Mouse (Mus musculus) ES-E14 (cell line): ENCODE results near the gene Tubb2a. TPM values are rescaled to one million over a fixed set of nuclear protein-coding genes. Genes with fewer than 3 reads are reported as not detected.

Experiments used
- DNase-seq: peaks from one replicate; pipeline ENCODE4 v3.0.0-alpha.2; 2013; ENCODE audit warnings: low read depth, low spot score
- H3K27ac ChIP-seq: 2 replicates; pipeline ENCODE4 v1.5.1; 2012; ENCODE audit warnings: low read depth, mild to moderate bottlenecking, low read length, moderate library complexity, mixed read lengths; ENCODE audit not compliant: poor library complexity, insufficient read depth, severe bottlenecking
- H3K36me3 ChIP-seq: 2 replicates; pipeline ENCODE4 v1.6.1; 2012; ENCODE audit warnings: mild to moderate bottlenecking, low read length, moderate library complexity, mixed read lengths; ENCODE audit not compliant: control insufficient read depth, poor library complexity, insufficient read depth, severe bottlenecking
- H3K4me1 ChIP-seq, 2 experiments: fragments of 150-350 bp in 1 of 2; sonication (generic) in 1 of 2; 2 replicates each; pipeline ENCODE4 v1.6.1; 2012; ENCODE audit warnings: low read length in 2 of 2, mild to moderate bottlenecking in 1 of 2, mixed read lengths in 1 of 2; ENCODE audit not compliant: control insufficient read depth in 2 of 2, insufficient read depth in 2 of 2, poor library complexity in 1 of 2
- H3K4me3 ChIP-seq, 2 experiments: fragments of 150-350 bp in 1 of 2; sonication (generic) in 1 of 2; 2 replicates each; pipeline ENCODE4 v1.5.1; 2012; ENCODE audit warnings: low read length in 2 of 2, low read depth in 1 of 2, mild to moderate bottlenecking in 1 of 2, mixed read lengths in 1 of 2; ENCODE audit not compliant: insufficient read depth in 1 of 2, poor library complexity in 1 of 2, severe bottlenecking in 1 of 2
- H3K9ac ChIP-seq: 2 replicates; pipeline ENCODE4 v1.6.1; 2012; ENCODE audit warnings: low read depth, mild to moderate bottlenecking, low read length, mixed read lengths; ENCODE audit not compliant: poor library complexity, insufficient read depth, severe bottlenecking
- H3K9me3 ChIP-seq: fragments of 150-350 bp; sonication (generic); 2 replicates; pipeline ENCODE4 v1.6.1; 2012; ENCODE audit warnings: low read depth, mild to moderate bottlenecking, low read length; ENCODE audit not compliant: control insufficient read depth, insufficient read depth
- CHD2 ChIP-seq: IDR thresholded peaks from 2 replicates; pipeline ENCODE4 v1.6.1; 2014; ENCODE audit warnings: mild to moderate bottlenecking, low read depth, low read length, inconsistent platforms
- HCFC1 ChIP-seq: IDR thresholded peaks from 2 replicates; pipeline ENCODE4 v1.6.1; 2012; ENCODE audit warnings: low read length, inconsistent platforms, borderline replicate concordance; ENCODE audit not compliant: insufficient read depth
- MAFK ChIP-seq: IDR thresholded peaks from 2 replicates; pipeline ENCODE4 v1.6.1; 2014; ENCODE audit warnings: mild to moderate bottlenecking, low read depth, low read length, inconsistent platforms; ENCODE audit not compliant: insufficient read depth
- ZC3H11A ChIP-seq: IDR thresholded peaks from 2 replicates; pipeline ENCODE4 v1.6.1; 2012; ENCODE audit warnings: low read depth, mild to moderate bottlenecking, inconsistent platforms, low read length, borderline replicate concordance
- ZNF384 ChIP-seq: IDR thresholded peaks from 2 replicates; pipeline ENCODE4 v1.6.1; 2012; ENCODE audit warnings: low read depth, low read length, inconsistent platforms
- in situ Hi-C, 2 experiments: fragments of 600-800 bp; cut with MboI; formaldehyde crosslinking; loops; one replicate each; pipeline ENCODE4 v1.15.1; 2025; ENCODE audit warnings: low sequenced_read_pairs in 2 of 2, inconsistent platforms in 1 of 2; ENCODE audit not compliant: unreplicated experiment in 2 of 2
- total RNA-seq: library from RNA; depleted of rRNA; stranded (reverse); fragments of 300-350 nt; gene quantifications from 2 replicates; pipeline ENCODE4 v1.2.3, GENCODE M21; 2012

The Tubb2a gene
- total RNA-seq, 1 experiment: 62.2 TPM

GRCm38 (mm10) chr13:34038056-34038432, 39.8 kb downstream of the Tubb2a start:
- in situ Hi-C loops: no loop called here
- H3K27ac ChIP-seq: no peak overlapping the region

GRCm38 (mm10) chr13:34037172-34038055, 40.4 kb downstream of the Tubb2a start, which contains the start of gene Bphl:
Gene Bphl, plus strand, starts transcription at chr13:34037597.
- peak; percentile 91 for DNase-seq
- no peak for TF ChIP-seq ZC3H11A
- TF ChIP-seq HCFC1: no peak
- no peak for TF ChIP-seq CHD2
- no peak for TF ChIP-seq MAFK
- no peak for TF ChIP-seq ZNF384
- H3K9ac ChIP-seq: peak within 1 kb of the TSS; percentile 88
- H3K27ac ChIP-seq: no peak within 1 kb of the TSS; the same call in 1 of the 2 replicates
- H3K9me3 ChIP-seq: no peaks in the 10 kb centered on the region
- H3K4me1 ChIP-seq: peaks cover 4% of the 10 kb centered on the region in 2 experiments; a peak in 1 of 4 replicates
- in situ Hi-C loops: no loop called here
- H3K4me3 ChIP-seq: peak within 1 kb of the TSS; percentile 86 to 94
- peaks cover 7% of the 10 kb centered on the region; the same call in 1 of the 2 replicates for H3K36me3 ChIP-seq

More at GRCm38 (mm10) chr13:34038056-34038432, 39.8 kb downstream of the Tubb2a start:
- no peak for DNase-seq
- Histone ChIP-seq H3K4me3 (peak overlapping the region; percentile 86 to 94), H3K4me1 (peaks cover 4% of the 10 kb centered on the region in 2 experiments; a peak in 1 of 4 replicates), H3K9ac (peak overlapping the region; percentile 88), H3K36me3 (0 out of 2 replicates have a peak, but pooled peaks cover 4% of the 10 kb centered on the region), H3K9me3 (no peaks in the 10 kb centered on the region)
- TF ChIP-seq MAFK: no peak
- TF ChIP-seq ZC3H11A: no peak

- no peak for DNase-seq
- Histone ChIP-seq H3K36me3 (peaks cover 7% of the 10 kb centered on the region; the same call in 1 of the 2 replicates), H3K4me1 (peaks cover 3 to 4% of the 10 kb centered on the region in 2 experiments; a peak in 1 of 4 replicates), H3K27ac (no peak overlapping the region), H3K4me3 (no peak overlapping the region), H3K9ac (no peak overlapping the region), H3K9me3 (no peaks in the 10 kb centered on the region)
- in situ Hi-C loops: no loop called here
- TF ChIP-seq MAFK (no peak), ZC3H11A (no peak), CHD2 (no peak), HCFC1 (no peak), ZNF384 (no peak)
These were observed 41.1 kb downstream of the Tubb2a start for GRCm38 (mm10) chr13:34036726-34037125.

GRCm38 (mm10) chr13:34035424-34035823, 42.4 kb downstream of the Tubb2a start:
- no peak overlapping the region for H3K9ac ChIP-seq
- TF ChIP-seq HCFC1 (no peak), CHD2 (no peak), ZNF384 (no peak), MAFK (no peak), ZC3H11A (no peak)
- no peak for DNase-seq
- in situ Hi-C loops: no loop called here
- H3K36me3 ChIP-seq: peaks cover 7% of the 10 kb centered on the region
- H3K27ac ChIP-seq: no peak overlapping the region
- H3K4me1 ChIP-seq: peaks cover 3 to 4% of the 10 kb centered on the region in 2 experiments; a peak in 1 of 4 replicates
- no peak overlapping the region for H3K4me3 ChIP-seq
- H3K9me3 ChIP-seq: no peaks in the 10 kb centered on the region
